Mouse (Mus musculus) thymus, postnatal 10 days (tissue): ENCODE results near the gene Cdk2.

ENCODE experiments used
- DNase-seq, 2 experiments: peaks; one replicate each; pipeline ENCODE4 v3.0.0; 2021; ENCODE audit warnings: low spot score in 2 of 2

Cdk2 gene

DNA sequence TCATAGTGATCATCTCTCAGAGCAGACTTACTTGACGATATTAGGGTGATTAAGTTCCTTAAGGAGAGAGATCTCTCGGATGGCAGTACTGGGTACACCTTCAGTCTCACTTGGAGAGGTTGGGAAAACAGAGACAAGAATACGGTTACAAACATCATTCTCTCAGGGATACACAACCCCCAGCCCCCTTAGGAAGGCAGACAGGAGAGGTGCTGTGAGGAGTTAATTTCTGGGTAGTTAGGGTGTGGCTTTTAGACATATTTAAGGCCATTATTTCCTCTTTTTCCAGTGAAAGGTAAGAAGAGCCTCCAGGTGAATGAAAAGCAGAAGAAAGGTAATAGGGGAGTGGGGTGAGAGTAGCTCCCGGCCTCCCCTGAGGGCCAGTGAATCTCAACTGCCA, 936 bp downstream of the Cdk2 start, which contains the start of gene Pmel:
Pmel (plus strand) TSS at position 301 of the 400 bp plus-strand sequence.
- DNase-seq, result no peak

DNA sequence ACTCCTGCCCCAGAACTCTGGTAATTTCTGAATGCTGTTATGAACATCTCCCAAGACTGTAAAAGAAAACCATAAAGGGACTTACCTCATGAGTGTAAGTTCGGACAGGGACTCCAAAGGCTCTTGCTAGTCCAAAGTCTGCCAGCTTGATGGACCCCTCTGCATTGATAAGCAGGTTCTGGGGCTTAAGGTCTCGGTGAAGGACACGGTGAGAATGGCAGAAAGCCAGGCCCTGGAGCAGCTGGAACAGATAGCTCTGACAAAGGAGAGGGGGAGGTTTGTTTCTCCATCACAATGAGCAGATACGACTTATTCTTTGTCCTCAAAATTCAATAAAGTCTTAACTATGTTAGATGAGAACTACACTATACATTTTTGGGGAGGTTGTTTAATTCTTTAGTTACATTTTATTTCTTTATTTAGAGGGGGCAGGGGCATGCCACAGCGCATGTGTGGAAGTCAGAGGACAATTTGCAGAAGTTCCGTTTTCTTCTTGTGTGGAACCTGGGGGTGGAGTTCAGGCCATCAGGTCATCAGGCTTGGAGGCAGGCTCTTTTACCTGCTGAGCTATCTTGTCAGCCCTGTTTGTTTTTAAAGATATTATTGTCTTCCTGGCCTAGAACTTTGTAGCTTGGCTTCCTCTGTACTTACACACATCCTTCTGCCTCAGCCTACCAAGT, 2.4 kb downstream of the Cdk2 start:
- no peak for DNase-seq

DNA sequence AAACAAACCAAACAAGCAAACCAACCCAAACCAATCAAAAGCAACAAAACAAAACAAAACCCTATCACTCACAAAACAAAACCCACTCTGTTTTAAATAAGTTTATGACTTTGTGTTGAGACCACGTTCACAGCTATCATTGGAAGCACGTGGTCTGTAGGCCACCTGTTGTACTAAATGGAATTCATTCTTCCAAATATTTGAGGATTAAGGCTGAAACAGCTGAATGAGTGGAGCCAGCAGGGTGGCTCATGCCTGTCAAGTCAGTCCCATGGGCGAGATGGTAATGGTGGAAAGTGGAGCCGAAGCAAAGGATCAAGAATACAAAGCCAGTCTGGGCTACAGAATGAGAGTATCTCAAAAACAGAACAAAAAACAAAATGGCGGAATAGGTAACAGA, 4.1 kb downstream of the Cdk2 start:
- DNase-seq, result no peak

DNA sequence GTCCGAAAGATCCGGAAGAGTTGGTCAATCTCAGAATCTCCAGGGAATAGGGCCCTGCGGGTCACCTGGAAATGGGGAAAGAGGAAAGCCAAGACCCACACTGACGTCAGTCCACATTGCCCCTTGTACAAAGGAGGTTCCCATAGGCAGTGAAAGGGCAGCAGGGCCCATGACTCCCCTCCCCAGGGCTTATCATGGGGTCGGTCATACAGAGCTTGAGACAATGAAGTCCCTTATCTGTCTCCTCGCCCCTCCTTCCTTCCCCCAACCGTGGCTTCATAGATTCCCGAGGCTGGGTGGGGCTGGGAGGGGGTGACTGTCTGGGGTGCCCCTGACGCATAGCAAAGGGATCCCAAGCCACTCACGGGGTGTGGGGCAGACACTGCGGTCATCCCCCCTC, 5.2 kb downstream of the Cdk2 start:
- no peak for DNase-seq

DNA sequence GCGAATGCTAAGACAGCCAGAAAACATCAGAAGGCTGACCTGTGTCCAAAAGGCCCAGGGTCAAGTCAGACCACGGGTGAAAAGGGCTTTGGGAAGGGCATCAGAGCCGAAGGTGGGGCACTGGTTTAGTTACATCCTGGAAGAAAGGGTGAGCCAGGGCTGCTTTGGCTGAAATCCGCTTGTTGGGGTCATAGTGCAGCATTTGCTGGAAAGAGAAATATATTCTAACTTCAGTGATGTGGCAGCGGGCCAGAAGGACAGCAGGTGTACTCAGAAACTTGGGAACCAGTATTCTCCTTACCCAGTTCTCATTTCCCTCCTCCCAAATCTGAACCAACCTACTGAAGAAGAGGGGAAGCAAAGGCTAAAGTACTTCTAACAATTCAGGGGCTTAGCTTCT, 5.8 kb downstream of the Cdk2 start:
- DNase-seq, result no peak

DNA sequence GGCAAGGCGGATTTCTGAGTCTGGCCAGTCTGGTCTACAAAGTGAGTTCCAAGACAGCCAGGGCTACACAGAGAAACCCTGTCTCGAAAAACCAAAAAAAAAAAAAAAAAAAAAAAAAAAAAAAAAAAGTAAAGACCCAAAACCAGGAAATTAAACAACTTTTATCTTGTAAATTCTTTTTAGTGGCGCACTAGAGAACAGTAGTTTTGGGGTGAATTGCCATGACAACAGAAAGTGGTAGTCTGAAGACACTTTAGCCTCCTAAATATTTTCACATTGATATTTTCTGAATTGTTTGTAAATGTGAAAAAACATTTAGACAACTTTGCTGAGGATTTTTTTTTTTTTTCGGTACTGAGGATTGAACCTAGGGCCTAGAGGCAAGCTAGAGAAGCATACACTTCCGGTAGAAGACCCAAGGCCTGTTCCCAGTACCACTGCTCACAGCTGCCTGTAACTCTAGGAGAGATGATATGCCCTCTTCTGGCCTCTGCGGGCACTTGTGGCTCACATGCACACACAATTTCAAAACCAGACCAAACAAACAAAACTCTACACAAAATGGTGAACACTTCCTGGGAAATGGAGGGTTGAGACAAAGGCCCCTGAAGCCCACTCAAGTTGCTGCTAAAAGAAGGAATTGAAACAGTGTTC, 7.6 kb downstream of the Cdk2 start:
- no peak for DNase-seq

DNA sequence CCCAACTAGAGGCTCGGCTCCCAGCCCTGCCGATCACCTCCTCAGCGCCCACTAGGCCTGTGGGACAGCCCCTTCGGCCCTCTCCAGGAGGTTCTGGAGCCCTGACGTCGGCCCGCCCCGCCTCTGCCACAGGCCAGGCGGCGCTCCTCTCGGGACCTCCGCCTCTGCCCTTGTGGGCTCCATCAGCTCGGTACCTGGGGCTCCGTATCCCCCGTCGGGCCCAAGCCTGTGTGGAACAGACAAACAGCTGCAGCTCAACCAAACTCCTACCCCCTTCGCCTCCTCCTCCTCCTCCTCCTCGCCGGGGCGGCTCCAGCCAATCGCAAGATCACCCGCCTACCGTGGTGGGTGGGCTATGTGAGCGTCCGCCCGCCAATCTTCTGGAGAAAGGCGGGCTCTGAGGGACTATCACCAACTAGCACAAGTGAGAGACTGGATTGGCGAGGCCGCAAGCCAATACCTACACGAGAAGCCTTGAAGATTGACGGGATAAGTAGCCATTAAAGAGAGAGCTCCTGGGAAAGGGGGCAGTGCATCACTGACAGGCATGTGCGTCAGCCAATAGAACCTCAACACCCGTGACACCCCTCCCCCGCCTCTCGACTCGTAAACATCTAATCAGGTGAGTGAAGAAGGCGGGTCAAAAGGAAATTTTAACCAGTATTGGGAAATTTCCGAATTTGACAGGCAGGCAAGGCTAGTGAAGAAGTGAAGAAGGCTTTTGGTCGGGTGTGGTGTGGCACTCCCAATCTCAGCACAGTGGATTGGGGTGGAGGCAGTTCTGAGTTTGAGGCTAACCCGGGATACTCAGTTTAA, 8.6 kb downstream of the Cdk2 start, which contains the start of gene Rab5b:
Rab5b (minus strand) TSS at position 273 of the 816 bp plus-strand sequence.
- DNase-seq, result peak; percentile 95 to 98

DNA sequence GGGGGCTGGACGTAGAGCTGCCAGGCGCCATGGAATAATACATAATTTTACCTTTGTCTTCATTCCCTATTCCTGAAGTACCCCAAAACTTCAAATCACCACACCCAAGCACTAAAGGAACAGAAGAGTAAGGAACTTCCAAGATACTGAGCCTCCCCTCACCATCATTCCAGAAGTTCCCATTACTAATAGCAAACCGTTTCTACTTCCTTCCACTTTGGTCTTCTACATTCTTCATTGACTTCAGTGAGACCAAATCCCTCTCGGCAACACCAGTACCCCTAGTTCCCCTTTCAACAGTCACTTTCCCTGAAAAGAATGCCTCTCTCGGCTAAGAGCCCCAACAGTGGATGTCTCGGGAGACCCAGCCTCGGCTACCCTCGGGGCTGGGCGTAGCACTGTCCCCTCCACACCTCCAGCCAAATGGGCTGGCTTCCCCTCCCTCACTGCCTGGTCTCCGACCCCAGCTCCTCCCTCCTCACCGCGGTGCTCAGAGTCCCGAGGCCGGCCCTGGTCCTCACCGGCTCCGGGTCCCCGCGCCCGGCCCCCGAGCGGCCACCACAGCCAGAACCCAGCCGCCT, 9.3 kb downstream of the Cdk2 start:
- DNase-seq, result no peak

DNA sequence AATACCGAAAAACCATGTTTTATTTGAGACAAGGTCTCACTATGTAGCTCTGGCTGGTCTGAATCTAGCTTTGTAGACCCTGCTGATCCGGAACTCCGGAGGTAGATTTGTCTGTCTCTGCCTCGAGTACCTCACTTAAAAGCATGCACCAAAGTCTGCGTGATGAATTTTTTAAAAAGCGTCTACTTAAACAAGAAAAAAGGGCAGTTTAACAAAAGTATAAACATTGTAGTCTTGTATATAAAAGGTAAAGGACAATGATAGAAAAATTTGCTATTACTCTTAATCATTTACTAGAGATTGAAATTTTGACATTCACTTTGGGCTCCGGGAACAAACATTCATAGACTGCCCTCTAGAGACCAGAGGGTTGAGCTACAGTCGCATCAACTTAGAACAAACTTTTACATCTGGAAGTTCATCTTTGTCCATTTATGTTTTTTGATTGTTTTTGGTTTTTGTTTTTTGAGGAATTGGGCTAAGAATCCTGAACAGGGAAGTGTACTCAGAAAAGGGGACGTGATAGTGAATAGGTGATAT, 30.3 kb downstream of the Cdk2 start:
- peak in 1 of 2 experiments; percentile 49 for DNase-seq

DNA sequence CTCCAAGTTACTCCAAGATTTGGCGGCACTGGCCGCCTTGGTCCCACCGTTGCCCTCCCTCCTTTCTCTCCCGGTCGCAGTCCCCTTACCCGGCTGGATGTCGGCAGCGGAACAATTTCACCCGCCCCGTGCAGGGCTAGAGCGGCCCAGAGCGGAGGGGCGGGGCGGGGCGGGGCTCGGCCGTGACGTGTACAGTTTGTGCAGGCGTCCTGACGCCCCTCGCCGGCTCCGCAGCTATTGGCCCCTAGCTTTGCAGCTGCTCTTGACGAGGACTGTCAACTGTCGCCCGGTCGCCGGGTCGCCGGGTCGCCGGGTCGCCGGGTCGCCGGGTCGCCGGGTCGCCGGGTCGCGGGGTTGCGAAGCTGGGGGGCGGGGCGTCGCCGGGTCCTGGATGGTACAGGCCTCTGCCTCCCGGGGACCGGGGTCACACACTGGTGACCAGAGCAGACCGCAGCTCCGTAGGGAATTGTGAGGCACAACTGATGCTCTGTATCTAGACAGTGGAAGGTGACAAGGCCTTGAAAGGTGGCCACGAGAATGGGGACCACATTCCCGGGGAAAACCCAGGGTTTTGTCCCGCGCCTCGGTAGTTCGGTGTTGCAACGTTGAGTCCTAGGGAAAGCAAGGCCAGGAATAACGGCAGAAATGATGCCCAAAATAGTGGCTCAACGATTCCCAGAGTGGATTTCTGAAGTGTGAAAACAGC, 30.9 kb downstream of the Cdk2 start, which contains the start of gene Suox:
Suox (minus strand) TSS at position 311 of the 706 bp plus-strand sequence.
- DNase-seq, result peak; percentile 80 to 86

DNA sequence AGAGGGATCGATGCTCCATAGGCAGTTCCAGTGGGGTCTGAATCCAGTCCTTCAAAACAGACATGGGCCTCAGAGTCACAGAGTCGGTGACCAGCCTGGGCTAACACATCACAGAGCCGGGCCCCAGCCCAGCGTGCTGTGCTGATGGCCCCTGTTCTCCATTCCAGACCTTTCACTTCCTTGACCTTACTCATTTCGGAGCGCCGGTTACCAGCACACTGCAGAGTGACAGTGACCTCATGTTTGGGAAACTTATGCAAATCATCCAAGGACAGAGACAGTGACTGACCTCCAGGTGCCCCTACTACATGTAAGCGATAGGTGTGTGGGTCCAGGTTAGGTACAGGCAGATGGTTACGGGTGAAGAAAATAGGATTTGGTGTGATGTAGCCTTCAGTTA, 33.7 kb downstream of the Cdk2 start:
- DNase-seq, result no peak

DNA sequence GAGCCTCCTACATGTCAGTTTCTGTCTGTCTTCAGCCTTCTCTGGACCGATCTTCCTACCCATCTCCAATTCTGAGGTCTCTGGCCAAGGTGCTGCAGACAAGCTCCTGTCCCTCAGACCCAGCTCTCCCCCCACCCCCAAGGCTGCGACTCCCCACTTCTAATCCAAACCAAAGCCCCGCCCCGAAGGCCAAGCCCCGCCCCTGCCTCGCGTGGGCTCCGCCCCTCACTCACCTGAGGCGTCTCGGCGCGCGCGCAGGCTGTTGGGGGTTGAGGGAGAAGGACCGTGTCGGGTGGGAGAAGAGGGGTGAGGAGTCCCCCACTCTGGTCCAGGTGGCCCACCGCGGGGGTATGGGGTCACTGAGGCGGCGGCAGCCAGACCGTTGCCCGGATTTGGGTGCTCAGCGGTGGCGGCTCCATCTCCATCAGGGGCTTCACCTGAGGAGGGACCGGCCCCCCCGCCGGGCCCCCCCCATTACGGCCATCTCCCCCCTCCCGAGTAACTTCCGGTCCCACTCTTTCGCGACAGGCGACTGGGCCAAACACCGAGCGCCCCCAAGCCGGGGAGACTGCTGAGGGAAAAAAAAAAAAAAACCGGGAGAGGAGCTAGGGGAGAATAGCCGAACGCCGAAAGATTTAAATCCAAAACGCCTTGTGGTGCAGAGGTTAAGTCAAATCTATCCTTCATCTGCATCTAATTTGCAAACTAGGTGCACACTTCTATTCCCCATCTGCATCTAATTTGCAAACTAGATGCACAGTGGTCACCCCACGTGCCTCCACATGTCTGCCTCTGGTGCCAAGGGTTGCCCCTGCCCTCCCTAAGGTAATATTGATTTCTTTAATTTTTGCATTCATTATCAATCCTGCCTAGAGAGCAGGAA, 35.8 kb downstream of the Cdk2 start:
- peak; percentile 57 to 60 for DNase-seq

DNA sequence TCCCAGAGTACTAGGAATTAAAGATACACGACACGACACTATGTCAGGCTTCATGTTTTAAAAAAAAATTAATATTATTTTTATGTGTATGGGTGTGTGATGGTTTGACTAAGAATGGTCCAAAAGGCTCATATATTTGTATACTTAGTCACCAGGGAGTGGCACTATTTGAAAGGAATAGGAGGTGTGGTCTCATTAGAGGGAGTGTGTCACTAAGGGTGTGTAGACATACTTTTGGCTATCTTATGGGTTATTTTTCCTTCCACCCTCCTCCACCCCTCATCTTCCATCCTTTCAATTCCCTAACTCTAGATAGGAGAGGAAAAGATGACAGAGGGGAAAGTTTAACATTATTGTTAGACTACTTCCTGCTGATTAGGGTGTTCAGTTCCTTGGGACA, 39.0 kb downstream of the Cdk2 start:
- no peak for DNase-seq

DNA sequence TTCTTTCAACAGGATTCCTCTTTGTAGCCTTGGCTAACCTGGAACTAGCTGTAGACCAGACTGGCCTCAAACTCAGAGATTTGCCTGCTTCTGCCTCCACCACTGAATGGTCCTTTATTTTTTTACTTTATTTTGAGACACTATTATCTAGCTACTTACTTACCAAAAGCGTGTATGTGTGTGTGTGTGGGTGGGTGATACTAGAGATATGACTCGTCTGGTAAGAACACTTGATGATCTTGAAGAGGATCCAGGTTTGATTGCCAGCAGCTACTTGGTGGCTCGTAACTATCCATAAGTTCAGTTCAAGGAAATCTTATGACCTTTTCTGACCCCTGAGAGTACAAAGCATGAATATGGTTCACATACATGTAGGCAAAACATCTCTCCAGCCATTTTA, 39.5 kb downstream of the Cdk2 start:
- DNase-seq, result no peak

DNA sequence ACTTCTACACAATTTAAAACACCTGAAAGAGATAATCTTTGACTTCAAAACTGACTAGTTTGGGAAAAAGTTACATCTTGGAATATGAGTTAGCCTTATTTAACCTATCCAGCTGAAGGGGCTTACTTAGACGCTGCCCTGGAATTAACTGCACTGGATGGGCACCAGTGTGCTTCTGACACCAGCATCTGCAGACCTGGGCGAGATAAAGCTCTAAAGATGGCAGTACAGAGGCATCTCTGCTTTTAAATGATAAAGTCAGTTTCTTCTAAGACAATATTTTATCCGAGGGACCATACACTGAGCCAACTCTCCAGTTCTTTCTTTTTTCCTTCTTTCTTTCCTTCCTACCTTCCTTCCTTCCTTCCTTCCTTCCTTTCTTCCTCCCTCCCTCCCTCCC, 40.0 kb downstream of the Cdk2 start:
- no peak for DNase-seq

DNA sequence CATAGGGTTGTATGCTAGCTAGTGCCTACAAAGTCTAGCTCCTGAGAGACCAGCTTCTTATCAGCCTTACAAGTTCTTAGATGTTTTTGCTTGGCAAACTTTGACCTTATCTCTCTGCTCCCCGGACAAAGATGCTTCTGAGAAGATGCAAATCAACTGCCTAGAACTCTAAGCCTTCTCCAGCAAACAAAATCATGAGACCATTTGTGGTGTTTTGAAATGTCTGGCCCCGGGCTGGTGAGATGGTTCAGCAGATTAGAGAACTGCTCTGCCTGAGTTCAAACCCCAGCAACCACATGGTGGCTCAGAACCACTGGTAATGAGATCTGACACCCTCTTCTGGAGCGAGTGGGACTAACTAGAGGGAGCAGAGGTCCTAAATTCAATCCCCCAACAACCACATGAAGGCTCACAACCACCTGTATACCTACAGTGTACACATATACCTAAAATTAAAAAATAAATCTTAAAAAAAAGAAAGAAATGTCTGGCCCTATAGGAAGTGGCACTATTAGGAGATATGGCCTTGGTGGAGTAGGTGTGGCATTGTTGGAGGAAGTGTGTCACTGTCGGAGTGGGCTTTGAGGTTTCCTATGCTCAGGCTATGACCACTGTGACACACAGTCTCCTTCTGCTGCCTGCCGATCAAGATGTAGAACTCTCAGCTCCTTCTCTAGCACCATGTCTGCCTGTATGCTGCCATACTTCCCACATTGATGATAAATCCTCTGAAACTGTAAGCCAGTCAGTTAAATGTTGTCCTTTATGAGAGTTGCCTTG, 41.2 kb downstream of the Cdk2 start:
- no peak for DNase-seq

DNA sequence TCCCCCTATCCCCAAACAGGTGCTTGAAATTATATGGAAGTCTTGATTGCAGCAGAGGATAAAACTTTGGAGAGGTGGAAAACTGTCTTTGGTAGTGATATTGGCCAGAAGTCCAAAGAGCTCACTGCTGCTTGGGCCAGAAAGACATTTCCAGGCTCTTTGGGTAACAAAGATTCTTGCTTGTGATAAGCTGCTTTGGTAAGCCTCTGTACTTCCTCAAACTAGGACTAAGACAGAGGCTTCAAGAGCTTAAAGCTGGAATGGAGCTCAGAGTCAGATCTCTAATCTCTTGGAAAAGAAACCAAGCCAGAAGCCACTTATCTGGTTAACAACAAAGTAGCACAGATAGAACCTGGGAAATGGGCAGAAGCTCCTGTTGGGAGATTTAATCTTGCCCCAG, 42.4 kb downstream of the Cdk2 start:
- DNase-seq, result no peak

DNA sequence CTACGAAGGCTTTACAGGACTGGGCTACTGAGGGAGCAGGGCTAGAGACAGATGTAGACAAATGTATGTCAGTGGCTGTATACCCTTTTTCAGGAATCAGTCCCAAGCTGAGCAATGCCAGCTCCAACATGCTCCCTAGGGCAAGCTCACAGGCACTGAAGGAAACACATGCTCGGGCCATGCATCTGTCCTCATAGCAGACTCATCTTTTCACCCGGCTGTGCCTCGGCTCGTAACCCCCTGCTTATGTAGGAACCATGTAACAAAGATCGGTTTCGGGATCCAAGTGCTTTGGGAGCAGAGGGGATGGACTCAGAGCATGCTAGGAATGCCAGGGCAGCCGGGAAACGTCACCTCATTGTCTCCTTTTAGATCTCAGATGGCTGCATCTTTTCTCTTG, 45.3 kb downstream of the Cdk2 start:
- DNase-seq, result no peak

DNA sequence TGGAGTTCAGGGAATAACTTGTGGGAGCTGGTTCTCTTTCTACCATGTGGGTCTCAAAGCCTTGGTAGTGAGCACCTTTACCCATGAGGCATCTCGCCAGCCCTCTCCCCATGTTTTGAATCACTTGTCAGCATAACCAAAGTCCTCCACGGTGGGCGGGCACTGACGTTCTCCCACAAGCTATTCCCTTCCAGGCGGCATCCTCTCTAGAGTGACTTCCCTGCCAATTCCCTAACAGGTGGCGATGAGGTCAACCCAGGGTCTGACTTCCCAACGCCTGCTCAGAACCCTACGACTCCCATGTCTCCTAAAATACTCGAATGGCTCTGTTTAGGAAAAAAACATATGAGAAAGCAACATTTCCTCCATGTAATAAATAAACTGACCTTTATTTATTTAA, 47.0 kb downstream of the Cdk2 start:
- DNase-seq, result no peak

DNA sequence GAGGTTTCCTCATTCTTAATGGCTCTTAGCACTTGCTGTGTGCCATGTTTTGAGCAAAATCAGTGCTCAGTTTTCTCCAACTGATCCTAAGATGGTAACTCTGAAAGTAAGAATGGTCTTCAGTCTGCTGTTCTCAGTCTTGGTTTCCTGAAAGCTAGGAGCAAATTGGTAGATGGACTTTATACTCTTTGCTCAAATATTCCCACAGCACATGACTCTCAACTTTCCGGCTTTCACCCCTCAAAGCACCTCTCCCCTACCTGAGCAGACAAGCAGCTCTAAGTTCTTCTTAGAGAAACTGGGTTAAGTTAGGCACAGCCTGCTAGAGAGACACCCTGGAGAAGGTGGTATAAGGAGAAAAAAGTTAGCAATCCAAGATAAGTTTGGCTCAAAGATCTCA, 48.1 kb downstream of the Cdk2 start:
- DNase-seq, result no peak
